Mouse (Mus musculus) lung, adult 2 months (tissue): Measurements from ENCODE around the gene Tnik.

Experiments
- CTCF ChIP-seq: fragments of 200-500 bp; IDR thresholded peaks from 2 replicates; pipeline ENCODE4 v1.5.1; 2011; ENCODE audit warnings: mild to moderate bottlenecking, low read length, control low read depth; ENCODE audit not compliant: insufficient read depth
- POLR2A ChIP-seq: fragments of 200-500 bp; IDR thresholded peaks from 2 replicates; pipeline ENCODE4 v1.6.1; 2011; ENCODE audit warnings: low read depth, mild to moderate bottlenecking, control low read depth, low read length, borderline replicate concordance; ENCODE audit errors: extremely low read depth

GRCm38 (mm10) chr3:28306852-28307251, 43.8 kb downstream of the Tnik start:
- TF ChIP-seq POLR2A = no peak
- no peak for TF ChIP-seq CTCF
